Mouse (Mus musculus): Measurements from ENCODE around the gene 4930442H23Rik.
"Not testable (repeated sequence)": the region's sequence is repeated elsewhere in the genome, so short reads cannot be mapped to it uniquely, and the experiment has no call there.

Gene 4930442H23Rik

DNA sequence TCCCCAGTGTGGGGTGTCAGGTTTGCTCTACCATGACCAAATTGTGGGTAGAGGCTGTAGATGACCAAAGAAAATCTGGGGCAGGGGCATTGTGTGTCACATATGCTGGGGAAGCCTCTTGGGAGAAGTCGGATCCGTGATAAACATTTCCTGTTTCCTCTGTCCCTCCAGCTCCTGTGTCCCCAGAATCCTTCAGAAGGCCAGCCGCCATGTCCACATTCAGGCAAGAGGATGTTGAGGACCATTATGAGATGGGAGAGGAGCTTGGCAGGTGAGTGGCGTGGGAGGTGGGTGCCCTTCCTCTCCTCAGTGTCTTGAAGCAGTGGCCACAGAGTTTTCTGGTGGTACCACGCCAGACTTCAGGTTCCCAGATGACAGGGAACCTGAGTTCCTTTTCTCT, at the start of gene 4930442H23Rik:
4930442H23Rik (minus strand) TSS at position 45 of the 400 bp plus-strand sequence.
- DNase-seq (ENCODE audit: extremely low spot score, low spot score): no peak

DNA sequence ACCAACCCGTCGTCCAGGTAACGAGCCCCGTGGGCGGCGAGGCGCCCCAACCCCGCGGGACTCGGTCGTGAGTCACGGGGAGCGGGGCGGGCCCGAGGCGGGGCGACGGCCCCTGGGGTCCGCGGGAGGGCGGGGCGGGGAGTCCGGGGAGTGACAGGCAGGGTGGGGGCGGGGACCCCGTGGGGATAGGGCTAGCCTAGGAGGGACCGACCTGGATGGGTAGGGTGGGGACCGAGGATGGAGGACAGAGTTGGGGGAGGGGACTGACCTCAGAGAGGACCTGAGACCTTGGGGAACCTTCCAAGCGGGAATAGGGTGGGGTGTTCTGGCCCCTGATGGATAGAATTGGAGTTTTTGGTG, 49.6 kb upstream of the 4930442H23Rik start:
- no peak for DNase-seq (ENCODE audit: extremely low spot score, low spot score)

DNA sequence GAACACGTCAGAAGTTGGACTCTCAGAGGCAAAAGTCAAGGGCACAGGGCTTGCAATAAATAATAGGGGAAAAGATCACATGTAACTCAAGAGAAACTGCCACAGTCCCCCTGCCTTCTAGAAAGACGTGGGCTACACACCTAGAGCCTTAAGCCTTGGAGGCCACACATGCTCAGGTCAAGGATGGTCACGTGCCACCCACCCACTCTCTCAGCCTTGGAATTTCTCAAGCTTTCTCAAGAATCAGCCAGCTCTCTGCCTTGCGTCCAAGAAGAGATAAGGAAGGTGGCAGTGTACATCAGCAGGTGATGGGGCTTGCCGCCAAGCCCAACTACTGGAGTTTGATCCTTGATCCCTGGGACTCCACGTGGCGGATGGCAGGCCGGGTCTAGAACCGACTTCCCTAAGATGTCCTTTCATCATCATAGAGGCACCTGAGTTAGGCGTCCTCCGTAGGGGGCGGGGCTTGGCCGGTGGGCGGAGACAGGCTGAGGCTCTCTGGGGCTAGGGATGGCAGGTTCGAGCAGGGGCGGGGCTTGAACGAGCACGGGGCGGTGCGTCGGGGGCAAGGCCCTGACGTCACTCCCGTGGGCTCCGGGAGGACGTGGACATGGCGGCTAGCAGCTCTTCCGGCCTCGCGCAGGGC, 49.1 kb upstream of the 4930442H23Rik start, which contains the start of gene Zfr2:
Zfr2 (plus strand) TSS at position 576 of the 646 bp plus-strand sequence.
- peak; percentile 81 for DNase-seq (ENCODE audit: extremely low spot score, low spot score)

- DNase-seq (ENCODE audit: extremely low spot score, low spot score): no peak
Measured at GRCm38 (mm10) chr10:81231436-81231835, 47.8 kb upstream of the 4930442H23Rik start.

GRCm38 (mm10) chr10:81230438-81231332, 47.0 kb upstream of the 4930442H23Rik start, which contains the start of gene Atcay:
Gene Atcay (minus strand): TSS chr10:81230833.
- peak; percentile 40 for DNase-seq (ENCODE audit: extremely low spot score, low spot score)

DNA sequence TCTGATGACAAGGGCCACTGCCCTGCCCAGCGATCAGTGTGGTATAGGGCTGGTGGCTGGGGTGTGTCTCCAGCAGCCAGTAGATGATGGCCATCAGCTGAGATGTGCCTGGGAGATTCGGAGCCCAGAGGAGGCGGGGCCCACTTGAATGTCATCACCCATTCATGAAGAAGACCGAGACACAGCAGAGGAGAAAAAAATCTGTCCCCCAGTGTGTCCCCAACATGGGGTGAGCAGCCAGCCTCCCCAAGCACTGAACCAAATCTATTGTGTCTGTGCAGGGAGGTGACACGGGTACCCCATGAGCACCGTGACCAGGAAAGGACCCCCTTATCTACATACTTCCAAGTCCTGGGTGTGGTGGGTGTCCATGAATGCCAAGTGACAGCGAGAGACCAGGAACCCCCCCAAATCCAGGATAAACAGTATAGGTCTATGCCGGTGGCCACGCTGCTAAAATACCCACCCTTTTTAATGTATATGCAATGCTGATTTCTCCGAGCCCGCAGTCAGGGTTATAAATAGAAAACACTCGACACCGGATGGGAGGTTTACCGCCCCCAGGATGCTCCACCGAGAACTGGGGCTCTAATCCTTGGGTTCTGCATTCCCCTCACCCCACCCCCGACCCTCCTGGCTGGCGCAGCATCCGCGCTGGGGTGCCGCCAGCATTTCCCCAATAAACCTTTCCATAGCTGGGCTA, 46.2 kb upstream of the 4930442H23Rik start:
- DNase-seq (ENCODE audit: extremely low spot score, low spot score): no peak

GRCm38 (mm10) chr10:81223731-81224130, 40.1 kb upstream of the 4930442H23Rik start:
- DNase-seq (ENCODE audit: extremely low spot score, low spot score): not testable (repeated sequence)

DNA sequence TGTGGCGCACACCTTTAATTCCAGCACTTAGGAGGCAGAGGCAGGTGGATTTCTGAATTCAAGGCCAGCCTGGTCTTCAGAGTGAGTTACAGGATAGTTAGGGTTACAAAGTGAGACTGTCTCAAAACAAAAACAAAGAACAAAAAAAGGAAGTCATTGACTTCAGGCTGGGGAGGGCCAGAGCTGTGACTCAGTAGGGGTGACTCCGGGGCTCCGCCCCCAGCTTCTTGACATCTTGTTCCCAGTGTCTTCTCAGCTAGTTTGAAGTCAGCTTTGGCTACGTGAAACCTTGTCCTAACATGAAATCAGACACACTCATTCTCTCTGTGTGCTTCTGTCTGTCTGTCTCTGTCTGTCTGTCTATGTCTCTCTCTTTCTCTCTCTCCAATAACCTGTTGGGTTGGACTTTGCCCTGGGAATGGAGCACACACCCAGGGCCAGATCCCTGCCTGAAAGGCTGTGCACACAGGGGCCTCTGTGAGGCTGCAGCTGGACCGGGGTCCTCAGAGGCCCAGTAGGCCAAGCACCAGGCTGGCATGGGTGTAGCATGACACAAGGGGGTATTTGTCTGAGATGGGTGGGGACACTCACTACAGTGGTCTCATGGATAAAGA, 37.9 kb upstream of the 4930442H23Rik start:
- DNase-seq (ENCODE audit: extremely low spot score, low spot score): no peak

GRCm38 (mm10) chr10:81217964-81218363, 34.3 kb upstream of the 4930442H23Rik start:
- peak; percentile 60 for DNase-seq (ENCODE audit: extremely low spot score, low spot score)

DNA sequence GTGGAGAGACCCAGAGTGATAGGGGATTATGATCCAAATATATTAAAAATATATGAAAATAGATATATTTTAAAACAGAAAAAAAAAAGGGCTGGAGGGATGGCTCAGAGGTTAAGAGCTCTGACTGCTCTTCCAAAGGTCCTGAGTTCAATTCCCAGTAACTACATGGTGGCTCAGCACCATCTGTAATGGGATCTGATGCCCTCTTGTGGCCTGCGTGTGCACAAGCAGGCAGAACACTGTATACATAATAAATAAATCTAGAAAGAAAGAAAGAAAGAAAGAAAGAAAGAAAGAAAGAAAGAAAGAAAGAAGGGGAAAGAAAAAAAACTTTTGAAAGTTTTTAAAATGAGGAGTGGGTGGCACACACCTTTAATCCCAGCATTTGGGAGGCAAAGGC, 33.6 kb upstream of the 4930442H23Rik start:
- DNase-seq (ENCODE audit: extremely low spot score, low spot score): not testable (repeated sequence)

DNA sequence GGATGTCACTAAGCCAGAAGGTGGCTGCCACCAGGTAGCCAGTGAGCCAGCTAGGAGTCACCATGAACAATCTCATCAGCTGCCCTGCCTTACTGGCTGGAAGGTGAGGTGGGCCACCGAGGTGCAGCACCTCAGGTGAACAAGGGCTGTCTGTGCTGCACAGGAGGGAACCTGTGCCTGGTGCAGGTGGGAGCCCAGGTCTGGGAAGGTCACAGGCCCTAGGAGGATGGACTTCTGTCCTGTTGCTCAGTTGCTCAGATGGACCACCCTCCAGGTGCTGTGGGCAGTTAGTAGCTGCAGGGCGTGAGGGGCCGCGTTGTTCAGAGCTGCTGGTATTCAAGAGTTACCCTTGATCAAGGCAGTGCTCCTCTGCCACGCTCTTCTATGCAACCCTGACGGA, 33.2 kb upstream of the 4930442H23Rik start:
- DNase-seq (ENCODE audit: extremely low spot score, low spot score): no peak

- no peak for DNase-seq (ENCODE audit: extremely low spot score, low spot score)
Measured at GRCm38 (mm10) chr10:81216260-81216659, 32.6 kb upstream of the 4930442H23Rik start.

GRCm38 (mm10) chr10:81210154-81210553, 26.5 kb upstream of the 4930442H23Rik start:
- no peak for DNase-seq (ENCODE audit: extremely low spot score, low spot score)

GRCm38 (mm10) chr10:81204137-81204536, 20.5 kb upstream of the 4930442H23Rik start:
- DNase-seq (ENCODE audit: extremely low spot score, low spot score): no peak

GRCm38 (mm10) chr10:81202978-81203720, 19.5 kb upstream of the 4930442H23Rik start:
- no peak for DNase-seq (ENCODE audit: extremely low spot score, low spot score)

GRCm38 (mm10) chr10:81201807-81202758, 18.4 kb upstream of the 4930442H23Rik start, which contains the start of gene Nmrk2:
Gene Nmrk2 (minus strand): TSS chr10:81202051.
- no peak for DNase-seq (ENCODE audit: extremely low spot score, low spot score)

- no peak for DNase-seq (ENCODE audit: extremely low spot score, low spot score)
Measured at GRCm38 (mm10) chr10:81200605-81201287, 17.1 kb upstream of the 4930442H23Rik start.

- no peak for DNase-seq (ENCODE audit: extremely low spot score, low spot score)
Measured at GRCm38 (mm10) chr10:81200141-81200540, 16.5 kb upstream of the 4930442H23Rik start.

GRCm38 (mm10) chr10:81198990-81199389, 15.3 kb upstream of the 4930442H23Rik start:
- DNase-seq (ENCODE audit: extremely low spot score, low spot score): no peak
